Mouse (Mus musculus): Measurements from ENCODE around the gene Lhpp. TPM values are rescaled to one million over a fixed set of nuclear protein-coding genes. Genes with fewer than 3 reads are reported as not detected.
"Not testable (repeated sequence)": the region's sequence is repeated elsewhere in the genome, so short reads cannot be mapped to it uniquely, and the experiment has no call there.

The Lhpp gene
- polyA plus RNA-seq, 1 experiment from 2014 or later: 25.7 TPM

- 4% methylated on average over 9 of the region's 9 CpGs for WGBS
- no peaks in the 10 kb centered on the region for H3K36me3 ChIP-seq
- no peak overlapping the region for H3K4me3 ChIP-seq
- no peaks in the 10 kb centered on the region for H3K27me3 ChIP-seq
- no peak for ATAC-seq (replicated peaks)
- H3K4me2 ChIP-seq (replicated peaks): no peak overlapping the region
- peaks cover 34% of the 10 kb centered on the region for H3K4me1 ChIP-seq
- no peak overlapping the region for H3K9ac ChIP-seq (replicated peaks)
- no peaks in the 10 kb centered on the region for H3K9me3 ChIP-seq
- H3K27ac ChIP-seq (replicated peaks): no peak overlapping the region
Measured at GRCm38 (mm10) chr7:132658058-132658450, 47.6 kb downstream of the Lhpp start.

- no peak overlapping the region for H3K4me3 ChIP-seq
- H3K4me1 ChIP-seq: peaks cover 34% of the 10 kb centered on the region
- no peak overlapping the region for H3K27ac ChIP-seq (replicated peaks)
- no peak overlapping the region for H3K9ac ChIP-seq (replicated peaks)
- 82% methylated on average over 5 of the region's 5 CpGs for WGBS
- H3K4me2 ChIP-seq (replicated peaks): no peak overlapping the region
- H3K36me3 ChIP-seq: no peaks in the 10 kb centered on the region
- no peaks in the 10 kb centered on the region for H3K27me3 ChIP-seq
- no peak for ATAC-seq (replicated peaks)
- H3K9me3 ChIP-seq: no peaks in the 10 kb centered on the region
Measured at GRCm38 (mm10) chr7:132658688-132659087, 48.2 kb downstream of the Lhpp start.

GRCm38 (mm10) chr7:132659633-132660032, 49.2 kb downstream of the Lhpp start:
- Histone ChIP-seq H3K4me2 (replicated peaks) (no peak overlapping the region), H3K27me3 (no peaks in the 10 kb centered on the region), H3K27ac (replicated peaks) (no peak overlapping the region), H3K4me1 (peaks cover 34% of the 10 kb centered on the region), H3K36me3 (no peaks in the 10 kb centered on the region), H3K4me3 (no peak overlapping the region), H3K9ac (replicated peaks) (no peak overlapping the region), H3K9me3 (no peaks in the 10 kb centered on the region)
- 83% methylated on average over 7 of the region's 7 CpGs for WGBS
- no peak for ATAC-seq (replicated peaks)

- peaks cover 22% of the 10 kb centered on the region for H3K4me1 ChIP-seq
- not testable (repeated sequence) for H3K9ac ChIP-seq (replicated peaks); ATAC-seq (replicated peaks); H3K4me2 ChIP-seq (replicated peaks); H3K27ac ChIP-seq (replicated peaks); H3K27me3 ChIP-seq; H3K36me3 ChIP-seq; H3K9me3 ChIP-seq; H3K4me3 ChIP-seq
- WGBS: 80% methylated on average over 6 of the region's 6 CpGs
Measured at GRCm38 (mm10) chr7:132662831-132663230, 52.4 kb downstream of the Lhpp start.

GRCm38 (mm10) chr7:132664815-132665214, 54.4 kb downstream of the Lhpp start:
- H3K9ac ChIP-seq (replicated peaks): no peak overlapping the region
- H3K27me3 ChIP-seq: no peaks in the 10 kb centered on the region
- WGBS: 60% methylated on average over 6 of the region's 6 CpGs
- no peaks in the 10 kb centered on the region for H3K36me3 ChIP-seq
- peaks cover 11% of the 10 kb centered on the region for H3K4me1 ChIP-seq
- no peak for ATAC-seq (replicated peaks)
- H3K9me3 ChIP-seq: no peaks in the 10 kb centered on the region
- H3K27ac ChIP-seq (replicated peaks): no peak overlapping the region
- no peak overlapping the region for H3K4me2 ChIP-seq (replicated peaks)
- H3K4me3 ChIP-seq: no peak overlapping the region

- no peak overlapping the region for H3K4me3 ChIP-seq
- no peaks in the 10 kb centered on the region for H3K9me3 ChIP-seq
- no peak overlapping the region for H3K4me2 ChIP-seq (replicated peaks)
- WGBS: 10% methylated on average over 8 of the region's 8 CpGs
- no peak overlapping the region for H3K9ac ChIP-seq (replicated peaks)
- ATAC-seq (replicated peaks): 0 out of 2 replicates have a peak, but pooled peaks have one; percentile 26
- H3K36me3 ChIP-seq: no peaks in the 10 kb centered on the region
- no peak overlapping the region for H3K27ac ChIP-seq (replicated peaks)
- H3K27me3 ChIP-seq: no peaks in the 10 kb centered on the region
- peaks cover 5% of the 10 kb centered on the region for H3K4me1 ChIP-seq
Measured at GRCm38 (mm10) chr7:132665664-132666382, 55.4 kb downstream of the Lhpp start.

- 56% methylated on average over 4 of the region's 4 CpGs for WGBS
- H3K4me1 ChIP-seq: peaks cover 5% of the 10 kb centered on the region
- H3K27ac ChIP-seq (replicated peaks): no peak overlapping the region
Measured at GRCm38 (mm10) chr7:132666516-132666915, 56.1 kb downstream of the Lhpp start.

GRCm38 (mm10) chr7:132668604-132669003, 58.2 kb downstream of the Lhpp start:
- WGBS: 20% methylated on average over 2 of the region's 2 CpGs

More at GRCm38 (mm10) chr7:132666516-132666915, 56.1 kb downstream of the Lhpp start:
- no peak for ATAC-seq (replicated peaks)
- no peak overlapping the region for H3K4me3 ChIP-seq
- H3K27me3 ChIP-seq: no peaks in the 10 kb centered on the region
- no peak overlapping the region for H3K9ac ChIP-seq (replicated peaks)
- H3K4me2 ChIP-seq (replicated peaks): no peak overlapping the region
- H3K9me3 ChIP-seq: no peaks in the 10 kb centered on the region
- no peaks in the 10 kb centered on the region for H3K36me3 ChIP-seq

GRCm38 (mm10) chr7:132669999-132670862, 59.8 kb downstream of the Lhpp start:
- ATAC-seq (replicated peaks): no peak
- Histone ChIP-seq H3K27me3 (no peaks in the 10 kb centered on the region), H3K4me2 (replicated peaks) (no peak overlapping the region), H3K9ac (replicated peaks) (no peak overlapping the region), H3K9me3 (no peaks in the 10 kb centered on the region), H3K27ac (replicated peaks) (no peak overlapping the region), H3K4me1 (peaks cover 3% of the 10 kb centered on the region), H3K36me3 (no peaks in the 10 kb centered on the region), H3K4me3 (no peak overlapping the region)
- WGBS: 89% methylated on average over 20 of the region's 20 CpGs

More at GRCm38 (mm10) chr7:132668604-132669003, 58.2 kb downstream of the Lhpp start:
- Histone ChIP-seq H3K27me3 (no peaks in the 10 kb centered on the region), H3K9me3 (no peaks in the 10 kb centered on the region), H3K4me1 (peaks cover 5% of the 10 kb centered on the region), H3K27ac (replicated peaks) (no peak overlapping the region), H3K4me3 (no peak overlapping the region), H3K9ac (replicated peaks) (no peak overlapping the region), H3K4me2 (replicated peaks) (no peak overlapping the region), H3K36me3 (no peaks in the 10 kb centered on the region)
- no peak for ATAC-seq (replicated peaks)

GRCm38 (mm10) chr7:132670863-132671165, 60.4 kb downstream of the Lhpp start:
- H3K27ac ChIP-seq (replicated peaks): no peak overlapping the region

GRCm38 (mm10) chr7:132672481-132672959, 62.1 kb downstream of the Lhpp start:
- no peak overlapping the region for H3K9ac ChIP-seq (replicated peaks)
- 85% methylated on average over 7 of the region's 7 CpGs for WGBS
- H3K27ac ChIP-seq (replicated peaks): no peak overlapping the region
- H3K4me3 ChIP-seq: no peak overlapping the region
- no peak for ATAC-seq (replicated peaks)
- H3K4me1 ChIP-seq: no peaks in the 10 kb centered on the region
- no peak overlapping the region for H3K4me2 ChIP-seq (replicated peaks)
- no peaks in the 10 kb centered on the region for H3K36me3 ChIP-seq
- H3K9me3 ChIP-seq: no peaks in the 10 kb centered on the region
- no peaks in the 10 kb centered on the region for H3K27me3 ChIP-seq

More at GRCm38 (mm10) chr7:132670863-132671165, 60.4 kb downstream of the Lhpp start:
- ATAC-seq (replicated peaks): no peak
- 93% methylated on average over 3 of the region's 3 CpGs for WGBS
- H3K9ac ChIP-seq (replicated peaks): no peak overlapping the region
- H3K36me3 ChIP-seq: no peaks in the 10 kb centered on the region
- H3K4me1 ChIP-seq: no peaks in the 10 kb centered on the region; the same call in 1 of the 2 replicates
- no peaks in the 10 kb centered on the region for H3K9me3 ChIP-seq
- no peaks in the 10 kb centered on the region for H3K27me3 ChIP-seq
- H3K4me3 ChIP-seq: no peak overlapping the region
- H3K4me2 ChIP-seq (replicated peaks): no peak overlapping the region
